Mouse (Mus musculus) forebrain, embryonic 13.5 days (tissue): ENCODE data around the gene Heatr4. TPM values are rescaled to one million over a fixed set of nuclear protein-coding genes. Genes with fewer than 3 reads are reported as not detected.
"Not testable (repeated sequence)": the region's sequence is repeated elsewhere in the genome, so short reads cannot be mapped to it uniquely, and the experiment has no call there.

Source experiments
- ATAC-seq: fragments of 200-750 bp; cut with Nextera tagmentation; 2 replicates; pipeline ENCODE4 v1.8.0; 2017
- H3K27ac ChIP-seq: fragments of 300-500 bp; sonication (generic); 2 replicates; pipeline ENCODE4 v1.5.1; 2015; ENCODE audit warnings: inconsistent platforms, mild to moderate bottlenecking, moderate library complexity
- H3K27me3 ChIP-seq: fragments of 300-500 bp; sonication (generic); 2 replicates; pipeline ENCODE4 v1.6.1; 2015; ENCODE audit warnings: mild to moderate bottlenecking, inconsistent platforms
- H3K36me3 ChIP-seq: fragments of 300-500 bp; sonication (generic); 2 replicates; pipeline ENCODE4 v1.6.1; 2015; ENCODE audit warnings: mild to moderate bottlenecking, inconsistent platforms; ENCODE audit not compliant: poor library complexity, severe bottlenecking
- H3K4me1 ChIP-seq: fragments of 300-500 bp; sonication (generic); 2 replicates; pipeline ENCODE4 v1.6.1; 2015; ENCODE audit warnings: inconsistent platforms
- H3K4me2 ChIP-seq: fragments of 300-500 bp; sonication (generic); 2 replicates; pipeline ENCODE4 v1.6.1; 2015; ENCODE audit warnings: inconsistent platforms, mild to moderate bottlenecking, moderate library complexity
- H3K4me3 ChIP-seq: fragments of 300-500 bp; sonication (generic); 2 replicates; pipeline ENCODE4 v1.5.1; 2015; ENCODE audit warnings: mild to moderate bottlenecking, inconsistent platforms
- H3K9ac ChIP-seq: fragments of 300-500 bp; sonication (generic); 2 replicates; pipeline ENCODE4 v1.6.1; 2015; ENCODE audit warnings: mild to moderate bottlenecking, inconsistent platforms
- H3K9me3 ChIP-seq: fragments of 300-500 bp; sonication (generic); replicated peaks from 2 replicates; pipeline ENCODE4 v1.6.1; 2016; ENCODE audit warnings: inconsistent platforms
- WGBS: fragments of 180-500 bp; shearing (Covaris S2); methylation state at CpG from one replicate; pipeline ENCODE4 v1.1.7; 2015; 5-methylcytosine and 5-hydroxymethylcytosine counted together
- polyA plus RNA-seq: library from polyadenylated mRNA; unstranded; fragments of >200 nt; fragmentation: Nextera tagmentation; extraction: Ambion mirVana; gene quantifications from 2 replicates; pipeline ENCODE4 v1.2.1, GENCODE M21; 2015

Gene Heatr4
- polyA plus RNA-seq, 1 experiment from 2014 or later, result 0.05 TPM

GRCm38 (mm10) chr12:84011251-84012040, 26.8 kb upstream of the Heatr4 start:
- peak overlapping the region; percentile 68 for H3K27ac ChIP-seq
- ATAC-seq, result peak; percentile 82
- no peaks in the 10 kb centered on the region for H3K9me3 ChIP-seq
- peak overlapping the region; percentile 49 for H3K9ac ChIP-seq
- H3K4me2 ChIP-seq, result peak overlapping the region; percentile 65
- peaks cover 36% of the 10 kb centered on the region for H3K4me1 ChIP-seq
- no peaks in the 10 kb centered on the region; the same call in 1 of the 2 replicates for H3K36me3 ChIP-seq
- H3K4me3 ChIP-seq, result peak overlapping the region; percentile 48
- WGBS, result 18% methylated on average over 12 of the region's 12 CpGs
- H3K27me3 ChIP-seq, result no peaks in the 10 kb centered on the region

DNA sequence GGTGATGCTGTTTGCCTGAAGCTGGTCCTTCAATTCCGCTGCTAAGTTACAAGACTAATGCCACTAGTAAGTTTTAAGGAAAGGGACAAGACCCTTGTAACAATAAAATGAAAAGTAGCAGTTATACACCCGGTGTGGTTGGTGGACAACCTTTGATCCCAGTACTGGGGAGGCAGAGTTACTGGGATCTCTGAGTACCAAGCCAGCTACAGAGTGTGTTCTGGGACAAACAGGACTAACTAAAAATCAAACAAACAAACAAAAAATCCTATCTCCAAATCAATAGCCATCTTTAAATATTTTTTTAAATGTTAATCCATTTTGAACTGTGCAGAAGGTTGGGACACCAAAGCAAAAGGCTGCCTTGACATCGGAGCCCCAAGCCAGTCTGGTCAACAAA, 25.5 kb upstream of the Heatr4 start:
- Histone ChIP-seq H3K4me3 (peak overlapping the region; percentile 48), H3K27me3 (no peaks in the 10 kb centered on the region), H3K4me1 (peaks cover 36% of the 10 kb centered on the region), H3K9me3 (no peaks in the 10 kb centered on the region), H3K36me3 (no peaks in the 10 kb centered on the region; the same call in 1 of the 2 replicates), H3K27ac (no peak overlapping the region), H3K9ac (peak overlapping the region; percentile 43), H3K4me2 (peak overlapping the region; percentile 65)
- ATAC-seq, result no peak
- WGBS, result 79% methylated on average over 3 of the region's 3 CpGs

DNA sequence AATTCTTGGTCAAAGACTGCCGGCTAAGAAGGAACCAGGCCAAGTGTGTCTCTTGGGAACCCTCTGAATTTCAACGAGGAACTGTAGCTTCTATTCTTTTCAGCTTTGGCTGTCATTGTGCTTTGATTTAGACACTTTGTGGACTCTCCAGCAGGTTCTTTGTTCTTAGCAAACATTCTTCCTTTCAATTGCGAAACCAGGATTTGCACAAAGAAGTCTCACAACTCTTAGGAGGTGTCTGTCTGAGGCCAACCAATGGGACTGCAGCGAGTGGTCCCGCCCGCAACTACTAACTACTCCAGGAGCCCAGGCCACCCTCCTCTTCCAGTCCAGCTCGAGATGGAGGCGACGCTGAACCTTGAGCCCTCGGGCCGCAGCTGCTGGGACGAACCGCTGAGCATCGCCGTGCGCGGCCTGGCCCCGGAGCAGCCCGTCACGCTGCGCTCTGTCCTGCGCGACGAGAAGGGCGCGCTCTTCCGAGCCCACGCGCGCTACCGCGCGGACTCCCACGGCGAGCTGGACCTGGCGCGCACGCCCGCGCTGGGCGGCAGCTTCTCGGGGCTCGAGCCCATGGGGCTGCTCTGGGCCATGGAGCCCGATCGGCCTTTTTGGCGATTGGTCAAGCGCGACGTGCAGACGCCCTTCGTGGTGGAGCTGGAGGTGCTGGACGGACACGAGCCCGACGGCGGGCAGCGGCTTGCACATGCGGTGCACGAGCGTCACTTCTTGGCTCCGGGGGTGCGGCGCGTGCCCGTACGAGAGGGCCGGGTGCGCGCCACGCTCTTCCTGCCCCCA, 24.7 kb upstream of the Heatr4 start, which contains the start of gene Acot1:
Acot1 (plus strand) TSS at position 320 of the 795 bp plus-strand sequence.
- Histone ChIP-seq H3K9ac (peak within 1 kb of the TSS; percentile 70), H3K4me1 (peaks cover 36% of the 10 kb centered on the region), H3K4me3 (peak within 1 kb of the TSS; percentile 48), H3K4me2 (peak within 1 kb of the TSS; percentile 65), H3K27ac (peak within 1 kb of the TSS; percentile 31)
- WGBS, result under 1% methylated on average over 48 of the region's 70 CpGs
- H3K27me3 ChIP-seq, H3K36me3 ChIP-seq, H3K9me3 ChIP-seq: not testable (repeated sequence)
- ATAC-seq, result peak; percentile 94

DNA sequence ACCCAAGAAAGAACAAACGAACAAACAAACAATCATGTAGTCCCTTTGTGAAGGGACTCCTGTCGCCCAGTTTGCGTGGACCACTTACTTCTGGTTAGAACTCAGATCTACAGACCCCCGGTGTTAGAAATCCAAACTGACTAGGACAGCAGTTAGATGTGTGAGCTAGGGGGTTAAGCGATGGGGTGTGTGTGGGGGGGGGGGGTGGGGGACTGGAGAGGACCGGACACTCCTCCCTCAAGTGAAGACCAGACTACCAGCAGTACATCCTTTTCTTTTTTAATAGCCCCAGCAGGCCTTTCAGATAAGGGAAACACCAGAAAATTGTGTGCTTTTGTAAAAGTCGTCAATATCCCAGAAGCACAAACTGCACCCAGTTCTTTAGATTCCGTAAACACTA, 24.1 kb upstream of the Heatr4 start:
- 51% methylated on average over 8 of the region's 8 CpGs for WGBS
- no peak for ATAC-seq

DNA sequence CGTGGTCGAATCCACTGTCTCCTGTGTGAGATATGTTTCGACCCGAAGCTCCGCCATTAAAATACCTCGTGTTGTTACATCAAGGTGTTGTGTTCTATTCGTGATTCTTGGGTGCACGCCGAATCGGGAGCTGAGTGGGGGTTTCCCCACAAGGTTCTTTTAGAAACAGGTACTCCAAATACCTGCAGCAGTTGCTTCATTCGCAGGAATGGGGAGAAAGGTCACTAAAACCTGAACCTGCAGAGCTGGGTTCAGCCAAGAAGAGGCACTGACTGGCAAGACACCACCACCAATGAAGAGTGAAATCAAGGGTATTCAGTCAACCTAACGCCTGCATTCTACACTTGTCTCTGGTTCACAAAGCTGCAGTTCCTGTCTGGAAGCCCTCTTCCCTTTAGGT, 23.6 kb upstream of the Heatr4 start:
- Histone ChIP-seq H3K9me3 (no peaks in the 10 kb centered on the region), H3K9ac (no peak overlapping the region), H3K27ac (peak overlapping the region; percentile 31; the same call in 1 of the 2 replicates), H3K4me2 (0 out of 2 replicates have a peak overlapping the region, but pooled peaks have one; percentile 65), H3K27me3 (no peaks in the 10 kb centered on the region), H3K36me3 (no peaks in the 10 kb centered on the region), H3K4me1 (peaks cover 36% of the 10 kb centered on the region), H3K4me3 (no peak overlapping the region)
- 89% methylated on average over 12 of the region's 12 CpGs for WGBS
- no peak for ATAC-seq

More for the DNA sequence above, 24.1 kb upstream of the Heatr4 start:
- H3K9ac ChIP-seq, result peak overlapping the region; percentile 70; the same call in 1 of the 2 replicates
- no peaks in the 10 kb centered on the region for H3K36me3 ChIP-seq
- peak overlapping the region; percentile 48 for H3K4me3 ChIP-seq
- H3K27ac ChIP-seq, result peak overlapping the region; percentile 31
- no peaks in the 10 kb centered on the region for H3K27me3 ChIP-seq
- peak overlapping the region; percentile 65 for H3K4me2 ChIP-seq
- no peaks in the 10 kb centered on the region for H3K9me3 ChIP-seq
- peaks cover 36% of the 10 kb centered on the region for H3K4me1 ChIP-seq

GRCm38 (mm10) chr12:84003866-84004265, 19.2 kb upstream of the Heatr4 start:
- no peaks in the 10 kb centered on the region for H3K27me3 ChIP-seq
- no peaks in the 10 kb centered on the region for H3K36me3 ChIP-seq
- 91% methylated on average over 1 of the region's 1 CpGs for WGBS
- peaks cover 11% of the 10 kb centered on the region for H3K9me3 ChIP-seq
- H3K27ac ChIP-seq, result no peak overlapping the region
- no peak overlapping the region for H3K9ac ChIP-seq
- no peak for ATAC-seq
- H3K4me3 ChIP-seq, result no peak overlapping the region
- peaks cover 5% of the 10 kb centered on the region for H3K4me1 ChIP-seq
- no peak overlapping the region for H3K4me2 ChIP-seq

DNA sequence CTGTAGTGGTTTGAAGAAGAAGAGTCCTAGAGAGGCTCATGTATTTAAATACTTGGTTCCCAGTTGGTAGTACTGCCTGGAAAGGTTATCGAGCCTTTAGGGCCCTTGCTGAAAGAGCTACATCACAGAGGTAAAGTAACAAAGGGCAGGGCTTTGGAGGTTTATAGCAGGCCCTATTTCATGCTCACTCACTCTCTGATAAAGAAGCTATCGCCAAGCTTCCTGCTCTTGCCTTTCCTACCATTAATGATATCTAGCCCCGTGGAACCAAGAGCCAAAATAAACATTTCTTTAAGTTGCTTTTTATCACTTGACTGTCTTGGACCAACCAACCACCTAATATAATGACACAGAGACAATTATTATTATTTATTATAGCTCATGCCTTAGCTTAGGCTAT, 15.8 kb upstream of the Heatr4 start:
- no peaks in the 10 kb centered on the region for H3K36me3 ChIP-seq
- peaks cover 11% of the 10 kb centered on the region for H3K9me3 ChIP-seq
- no peak overlapping the region for H3K27ac ChIP-seq
- H3K4me3 ChIP-seq, result no peak overlapping the region
- no peak overlapping the region for H3K4me2 ChIP-seq
- no peak overlapping the region for H3K9ac ChIP-seq
- no peaks in the 10 kb centered on the region for H3K27me3 ChIP-seq
- 89% methylated on average over 3 of the region's 3 CpGs for WGBS
- no peak for ATAC-seq
- no peaks in the 10 kb centered on the region for H3K4me1 ChIP-seq

DNA sequence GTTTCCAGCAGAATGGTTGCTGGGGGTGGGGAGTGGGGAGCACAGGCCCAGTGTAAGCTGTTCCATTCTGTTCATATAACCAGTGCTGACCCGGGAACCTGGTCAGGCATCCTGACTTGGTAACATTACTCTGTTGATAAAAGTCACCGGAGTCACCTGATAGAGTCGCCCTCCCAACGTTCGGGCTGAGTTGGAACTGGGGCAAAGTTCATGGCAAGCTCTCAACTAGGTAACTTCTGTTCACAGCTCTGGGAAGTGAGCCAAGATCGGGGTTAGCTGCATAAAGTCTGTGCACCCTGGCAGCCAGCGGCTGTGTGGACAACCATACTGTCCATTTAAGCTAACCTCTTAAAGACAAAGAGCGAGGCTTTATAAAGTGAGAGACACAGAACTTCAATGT, 14.6 kb upstream of the Heatr4 start:
- H3K4me3 ChIP-seq, ATAC-seq, H3K27ac ChIP-seq, H3K27me3 ChIP-seq, H3K4me2 ChIP-seq, H3K36me3 ChIP-seq, H3K4me1 ChIP-seq, H3K9ac ChIP-seq: not testable (repeated sequence)
- peaks cover 11% of the 10 kb centered on the region for H3K9me3 ChIP-seq
- 83% methylated on average over 8 of the region's 8 CpGs for WGBS

- H3K4me2 ChIP-seq, result no peak overlapping the region
- no peak overlapping the region for H3K4me3 ChIP-seq
- H3K9ac ChIP-seq, result no peak overlapping the region
- peak; percentile 41; the same call in 1 of the 2 replicates for ATAC-seq
- peaks cover 3% of the 10 kb centered on the region; the same call in 1 of the 2 replicates for H3K36me3 ChIP-seq
- H3K4me1 ChIP-seq, result no peaks in the 10 kb centered on the region
- WGBS, result 66% methylated on average over 11 of the region's 11 CpGs
- H3K9me3 ChIP-seq, result peaks cover 11% of the 10 kb centered on the region
- H3K27ac ChIP-seq, result peak overlapping the region; percentile 59; the same call in 1 of the 2 replicates
- H3K27me3 ChIP-seq, result no peaks in the 10 kb centered on the region
Observed at GRCm38 (mm10) chr12:83998341-83999107, 13.9 kb upstream of the Heatr4 start.

GRCm38 (mm10) chr12:83997221-83997620, 12.6 kb upstream of the Heatr4 start:
- no peak overlapping the region for H3K4me3 ChIP-seq

DNA sequence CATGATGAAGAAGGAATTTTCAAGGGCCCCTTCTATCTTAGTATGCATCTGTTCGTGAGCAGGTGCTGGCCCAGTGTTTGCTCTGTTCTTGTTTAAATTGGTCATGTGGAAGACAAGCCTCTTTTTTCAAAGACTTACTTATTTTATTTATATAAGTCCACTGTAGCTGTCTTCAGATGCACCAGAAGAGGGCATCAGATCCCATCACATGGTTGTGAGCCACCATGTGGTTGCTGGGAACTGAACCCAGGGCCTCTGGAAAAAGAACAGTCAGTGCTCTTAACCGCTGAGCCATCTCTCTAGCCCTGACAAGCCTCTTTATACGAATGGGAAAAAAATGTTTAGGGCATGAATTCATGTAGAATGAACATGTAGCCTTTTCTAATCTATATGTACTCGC, 4.7 kb upstream of the Heatr4 start:
- no peak overlapping the region for H3K27ac ChIP-seq
- H3K4me1 ChIP-seq, result peaks cover 11% of the 10 kb centered on the region; the same call in 1 of the 2 replicates
- H3K9ac ChIP-seq, result no peak overlapping the region
- no peaks in the 10 kb centered on the region for H3K27me3 ChIP-seq
- no peak overlapping the region for H3K4me3 ChIP-seq
- peaks cover 2% of the 10 kb centered on the region; the same call in 1 of the 2 replicates for H3K36me3 ChIP-seq
- no peaks in the 10 kb centered on the region for H3K9me3 ChIP-seq
- 96% methylated on average over 4 of the region's 4 CpGs for WGBS
- H3K4me2 ChIP-seq, result no peak overlapping the region
- ATAC-seq, result no peak

More at GRCm38 (mm10) chr12:83997221-83997620, 12.6 kb upstream of the Heatr4 start:
- H3K9me3 ChIP-seq, result peaks cover 7% of the 10 kb centered on the region; the same call in 1 of the 2 replicates
- WGBS, result 71% methylated on average over 2 of the region's 2 CpGs
- H3K36me3 ChIP-seq, result peaks cover 3% of the 10 kb centered on the region; the same call in 1 of the 2 replicates
- H3K27me3 ChIP-seq, result no peaks in the 10 kb centered on the region
- H3K27ac ChIP-seq, result no peak overlapping the region
- no peak for ATAC-seq
- H3K9ac ChIP-seq, result no peak overlapping the region
- H3K4me2 ChIP-seq, result no peak overlapping the region
- no peaks in the 10 kb centered on the region for H3K4me1 ChIP-seq
